Mouse (Mus musculus) lung, postnatal 0 days (tissue): ENCODE data around the gene Myo1e. TPM values are rescaled to one million over a fixed set of nuclear protein-coding genes. Genes with fewer than 3 reads are reported as not detected.
A peak's percentile ranks its signal among the peaks of the same experiment; 100 is the strongest.

ENCODE experiments used
- ATAC-seq: fragments of 200-750 bp; cut with Nextera tagmentation; 2 replicates; pipeline ENCODE4 v1.8.0; 2017; ENCODE audit warnings: moderate library complexity
- DNase-seq: peaks from one replicate; pipeline ENCODE4 v3.0.0-alpha.2; 2016; ENCODE audit warnings: low spot score
- H3K27ac ChIP-seq: fragments of 300-500 bp; sonication (generic); 2 replicates; pipeline ENCODE4 v1.5.1; 2014; ENCODE audit warnings: antibody characterized with exemption, mild to moderate bottlenecking, low read length, mixed read lengths
- H3K27me3 ChIP-seq: fragments of 300-500 bp; sonication (generic); replicated peaks from 2 replicates; pipeline ENCODE4 v1.6.1; 2014; ENCODE audit warnings: low read length, mixed read lengths; ENCODE audit not compliant: insufficient read depth
- H3K36me3 ChIP-seq: fragments of 300-500 bp; sonication (generic); 2 replicates; pipeline ENCODE4 v1.6.1; 2014; ENCODE audit warnings: low read length, mixed read lengths; ENCODE audit not compliant: insufficient read depth
- H3K4me1 ChIP-seq: fragments of 300-500 bp; sonication (generic); 2 replicates; pipeline ENCODE4 v1.6.1; 2014; ENCODE audit warnings: antibody characterized with exemption, low read depth, low read length, mixed read lengths; ENCODE audit not compliant: insufficient read depth
- H3K4me2 ChIP-seq: fragments of 300-500 bp; sonication (generic); replicated peaks from 2 replicates; pipeline ENCODE4 v1.6.1; 2014; ENCODE audit warnings: low read depth, mild to moderate bottlenecking, low read length, moderate library complexity, mixed read lengths
- H3K4me3 ChIP-seq: fragments of 300-500 bp; sonication (generic); 2 replicates; pipeline ENCODE4 v1.5.1; 2014; ENCODE audit warnings: low read depth, low read length
- H3K9ac ChIP-seq: fragments of 300-500 bp; sonication (generic); replicated peaks from 2 replicates; pipeline ENCODE4 v1.6.1; 2014; ENCODE audit warnings: low read depth, mild to moderate bottlenecking
- H3K9me3 ChIP-seq: fragments of 300-500 bp; sonication (generic); 2 replicates; pipeline ENCODE4 v1.6.1; 2016; ENCODE audit warnings: low read length, mixed read lengths
- CTCF ChIP-seq: IDR thresholded peaks from 2 replicates; pipeline ENCODE4 v1.5.1; 2016; ENCODE audit warnings: antibody characterized with exemption, mild to moderate bottlenecking
- EP300 ChIP-seq: IDR thresholded peaks from 2 replicates; pipeline ENCODE4 v1.6.1; 2016; ENCODE audit warnings: antibody characterized with exemption, mild to moderate bottlenecking, control low read depth
- WGBS: fragments of 180-500 bp; shearing (Covaris S2); extraction: QIAGEN DNeasy Blood & Tissue Kit; methylation state at CpG from one replicate; pipeline ENCODE4 v1.1.7; 2014; 5-methylcytosine and 5-hydroxymethylcytosine counted together
- microRNA-seq: library from miRNA; unstranded; fragments of <30 nt; microRNA quantifications from one replicate; pipeline ENCODE4, GENCODE M21; 2016
- polyA plus RNA-seq: library from polyadenylated mRNA; unstranded; fragments of >200 nt; fragmentation: Nextera tagmentation; extraction: Ambion mirVana; gene quantifications from 2 replicates; pipeline ENCODE4 v1.2.1, GENCODE M21; 2015

Myo1e gene
- polyA plus RNA-seq, 1 experiment from 2014 or later, result 36.0 TPM

- peaks cover 4% of the 10 kb centered on the region; the same call in 1 of the 2 replicates for H3K4me1 ChIP-seq
- H3K27me3 ChIP-seq, result no peaks in the 10 kb centered on the region
- 0 out of 2 replicates have a peak, but pooled peaks cover 8% of the 10 kb centered on the region for H3K36me3 ChIP-seq
- DNase-seq (no peak), ATAC-seq (no peak)
- no peak overlapping the region for H3K4me2 ChIP-seq
- H3K27ac ChIP-seq, result no peak overlapping the region
- no peak overlapping the region for H3K4me3 ChIP-seq
- TF ChIP-seq CTCF, result no peak
- TF ChIP-seq EP300, result no peak
- WGBS, result 97% methylated on average over 2 of the region's 2 CpGs
- no peaks in the 10 kb centered on the region for H3K9me3 ChIP-seq
- no peak overlapping the region for H3K9ac ChIP-seq
Measured at GRCm38 (mm10) chr9:70422661-70423060, 215.5 kb downstream of the Myo1e start.

GRCm38 (mm10) chr9:70439959-70440358, 232.8 kb downstream of the Myo1e start:
- peaks cover 18% of the 10 kb centered on the region; the same call in 1 of the 2 replicates for H3K36me3 ChIP-seq
- H3K9ac ChIP-seq, result no peak overlapping the region
- H3K4me2 ChIP-seq, result no peak overlapping the region
- peak; percentile 78 for DNase-seq
- H3K4me3 ChIP-seq, result no peak overlapping the region
- H3K4me1 ChIP-seq, result no peaks in the 10 kb centered on the region
- no peaks in the 10 kb centered on the region for H3K9me3 ChIP-seq
- no peak overlapping the region for H3K27ac ChIP-seq
- no peaks in the 10 kb centered on the region for H3K27me3 ChIP-seq
- WGBS, result 70% methylated on average over 4 of the region's 4 CpGs
- ATAC-seq, result peak; percentile 87
- TF ChIP-seq CTCF (no peak), EP300 (no peak)

GRCm38 (mm10) chr9:70449072-70449471, 241.9 kb downstream of the Myo1e start:
- WGBS, result 89% methylated on average over 5 of the region's 5 CpGs
- peaks cover 23% of the 10 kb centered on the region; the same call in 1 of the 2 replicates for H3K36me3 ChIP-seq
- H3K4me3 ChIP-seq, result no peak overlapping the region
- no peak for ATAC-seq
- H3K9me3 ChIP-seq, result no peaks in the 10 kb centered on the region
- H3K4me1 ChIP-seq, result no peaks in the 10 kb centered on the region
- no peak for TF ChIP-seq CTCF
- TF ChIP-seq EP300, result no peak
- H3K27me3 ChIP-seq, result no peaks in the 10 kb centered on the region
- H3K4me2 ChIP-seq, result no peak overlapping the region
- no peak overlapping the region for H3K27ac ChIP-seq
- DNase-seq, result no peak
- H3K9ac ChIP-seq, result no peak overlapping the region

Small RNAs within 50 kb of the gene (microRNA-seq; reads per million reads assigned to microRNA genes)
- 1.2 reads per million for gene Mir5626

Other genes starting within 250 kb of the Myo1e start
- gene Bnip2, start 217.9 kb upstream of the Myo1e start, polyA plus RNA-seq, result 130 and 131 TPM in 2 replicates
- gene Gtf2a2, start 194.8 kb upstream of the Myo1e start, polyA plus RNA-seq, result 126 and 142 TPM in 2 replicates
- not detected in 2 replicates for gene Gcnt3, start 169.3 kb upstream of the Myo1e start, polyA plus RNA-seq
- 4.8 and 6.0 TPM in 2 replicates for gene Fam81a, start 64.8 kb upstream of the Myo1e start, polyA plus RNA-seq
- gene Ccnb2, start 214.2 kb downstream of the Myo1e start, polyA plus RNA-seq, result 12.5 and 16.8 TPM in 2 replicates